Mouse (Mus musculus) brain, embryonic 18.5 days (tissue): ENCODE measurements at regions not wholly inside any gene's neighbourhood (a gene's known extent, or its start where the extent isn't known, plus 50 kb on each side); places are given as distances from the start of the nearest gene placed in this dataset.
"Not testable (repeated sequence)": the region's sequence is repeated elsewhere in the genome, so short reads cannot be mapped to it uniquely, and the experiment has no call there.

ENCODE experiments used
- DNase-seq: peaks from one replicate; pipeline ENCODE4 v3.0.0-alpha.2; 2012; ENCODE audit warnings: low read depth, low spot score

- DNase-seq: no peak
Observed at GRCm38 (mm10) chr9:43514731-43515458, 204.2 kb downstream of the Trim29 start.

- DNase-seq: no peak
Observed at GRCm38 (mm10) chr9:43520931-43521330, 210.3 kb downstream of the Trim29 start.

GRCm38 (mm10) chr9:43524947-43525565 is 214.4 kb downstream of the Trim29 start:
- no peak for DNase-seq

- DNase-seq: no peak
Observed at GRCm38 (mm10) chr9:43532187-43532586, 211.6 kb upstream of the Nectin1 start.

- no peak for DNase-seq
Observed at GRCm38 (mm10) chr9:43535967-43536366, 207.8 kb upstream of the Nectin1 start.

- no peak for DNase-seq
Observed at GRCm38 (mm10) chr9:43537121-43537520, 206.7 kb upstream of the Nectin1 start.

- DNase-seq: no peak
Observed at GRCm38 (mm10) chr9:43540131-43540530, 203.7 kb upstream of the Nectin1 start.

- DNase-seq: no peak
Observed at GRCm38 (mm10) chr9:43541234-43541633, 202.6 kb upstream of the Nectin1 start.

- DNase-seq: no peak
Observed at GRCm38 (mm10) chr9:43542077-43542654, 201.6 kb upstream of the Nectin1 start.

- DNase-seq: no peak
Observed at GRCm38 (mm10) chr9:43545081-43545565, 198.7 kb upstream of the Nectin1 start.

- no peak for DNase-seq
Observed at GRCm38 (mm10) chr9:43548883-43549282, 194.9 kb upstream of the Nectin1 start.

- no peak for DNase-seq
Observed at GRCm38 (mm10) chr9:43549293-43549692, 194.5 kb upstream of the Nectin1 start.

GRCm38 (mm10) chr9:43552758-43553157 is 191.0 kb upstream of the Nectin1 start:
- DNase-seq: not testable (repeated sequence)

GRCm38 (mm10) chr9:43562016-43562415 is 181.8 kb upstream of the Nectin1 start:
- no peak for DNase-seq

GRCm38 (mm10) chr9:43564239-43564906 is 179.4 kb upstream of the Nectin1 start:
- no peak for DNase-seq

GRCm38 (mm10) chr9:43568851-43569250 is 174.9 kb upstream of the Nectin1 start:
- no peak for DNase-seq

- DNase-seq: no peak
Observed at GRCm38 (mm10) chr9:43571086-43571485, 172.7 kb upstream of the Nectin1 start.

GRCm38 (mm10) chr9:43575659-43576058 is 168.1 kb upstream of the Nectin1 start:
- DNase-seq: peak; percentile 30

GRCm38 (mm10) chr9:43580653-43581052 is 163.1 kb upstream of the Nectin1 start:
- DNase-seq: no peak

- DNase-seq: no peak
Observed at GRCm38 (mm10) chr9:43585616-43586015, 158.2 kb upstream of the Nectin1 start.

GRCm38 (mm10) chr9:43593236-43593635 is 150.5 kb upstream of the Nectin1 start:
- DNase-seq: no peak

- no peak for DNase-seq
Observed at GRCm38 (mm10) chr9:43594814-43595213, 149.0 kb upstream of the Nectin1 start.
